Mouse (Mus musculus) T-helper 17 cell (primary cell): Measurements from ENCODE around the gene Maz.

ENCODE experiments used
- in situ Hi-C, 2 experiments: fragments of 300-600 bp; cut with MboI, MseI; formaldehyde crosslinking; loops; 1 replicate in 1 of 2; 2 replicates in 1 of 2; pipeline ENCODE4 v1.15.1; 2025; ENCODE audit warnings: high pct_unique_total_duplicates in 2 of 2

Maz gene

DNA sequence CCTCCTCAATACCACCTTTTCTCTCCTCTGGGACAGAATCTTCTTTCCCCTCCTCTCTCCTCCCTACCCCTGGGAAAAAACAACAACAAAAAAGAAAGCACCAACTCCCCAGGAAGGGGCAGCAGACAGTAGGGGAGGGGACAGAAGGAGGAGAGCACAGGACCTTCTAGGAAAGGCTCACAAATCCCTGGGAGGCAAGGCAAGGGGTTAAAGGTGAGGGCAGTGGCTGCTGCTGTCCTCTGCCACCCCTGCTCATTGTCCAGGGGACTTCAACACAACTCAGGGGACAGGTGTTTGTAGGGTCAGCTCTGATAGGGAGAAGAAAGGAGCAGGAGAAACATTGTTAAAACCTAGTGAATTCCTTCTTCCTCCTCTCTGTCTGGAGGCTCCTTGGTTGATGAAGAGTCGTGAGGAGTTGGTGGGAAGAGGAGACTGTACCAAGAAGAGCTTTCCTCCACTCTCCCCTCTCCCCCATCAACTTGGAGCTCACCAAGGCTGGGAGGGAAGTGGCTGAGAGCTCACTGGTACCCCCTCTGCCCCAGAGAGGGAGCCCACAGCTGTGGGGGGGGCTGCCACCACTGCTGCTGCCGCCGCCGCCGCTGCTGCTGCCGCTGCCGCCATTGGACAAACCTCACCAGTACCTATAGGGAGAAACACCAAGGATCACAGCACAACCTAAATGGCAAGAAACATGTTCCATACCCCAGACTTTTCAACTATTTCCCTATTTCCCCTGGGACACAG lies 4.1 kb downstream of the Maz start:
- in situ Hi-C loops: loop anchor here (5.0 to 10.0 kb wide), 3 partner anchors 70 to 1418 kb away; partner anchors contain the start of genes AI467606 (in 1 of the 2), Cd2bp2 (in 1 of the 2) and Il21r (in 1 of the 2)

DNA sequence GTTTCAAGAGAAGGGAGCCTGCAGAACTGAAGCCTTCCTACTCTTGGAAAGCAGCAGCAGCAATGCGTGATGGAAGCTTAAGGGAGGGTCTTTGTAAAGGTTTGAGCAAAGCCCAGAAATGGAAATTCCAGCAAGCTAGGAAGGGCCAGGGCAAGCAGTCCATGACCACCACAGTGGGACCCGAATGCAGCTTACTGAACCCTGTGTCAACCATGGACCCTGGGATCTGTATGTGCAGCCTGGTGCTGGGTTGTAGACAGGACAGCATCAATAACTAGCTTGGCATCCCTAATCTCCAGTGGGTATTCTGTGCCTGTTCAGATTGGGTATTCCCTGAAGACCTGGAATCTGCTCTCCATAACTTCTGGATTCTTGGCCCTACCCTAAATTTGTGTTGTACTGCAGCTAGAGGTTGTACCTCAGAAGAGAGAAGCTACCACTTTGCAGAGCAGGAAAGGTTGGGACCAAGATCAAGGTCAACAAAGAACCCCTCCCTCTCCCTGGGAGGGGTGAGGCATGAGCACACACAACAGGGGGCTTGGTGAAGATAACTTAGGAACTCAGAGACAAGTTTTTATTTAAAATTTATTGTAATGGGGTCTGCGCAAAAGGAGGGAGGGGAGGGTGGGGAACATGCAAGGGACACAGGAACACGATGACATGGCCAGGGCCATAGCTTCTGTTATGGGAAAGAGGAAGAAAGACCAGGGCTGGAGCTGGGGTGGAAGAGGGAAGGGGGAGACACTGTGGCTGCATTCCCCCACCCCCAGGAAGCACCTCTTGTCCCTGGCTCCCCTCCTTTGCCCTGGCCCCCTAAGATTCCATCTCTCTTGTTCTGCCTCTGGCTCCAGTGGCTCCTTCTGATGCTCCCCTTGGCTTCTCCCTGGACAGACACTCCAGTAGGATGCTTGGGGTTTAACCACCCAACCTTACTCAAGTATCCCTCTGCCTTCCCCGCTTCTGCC lies 5.0 kb downstream of the Maz start:
- in situ Hi-C loops: loop anchor here (5.0 to 10.0 kb wide), 3 partner anchors 70 to 1417 kb away; partner anchors contain the start of genes AI467606 (in 1 of the 2), Cd2bp2 (in 1 of the 2) and Il21r (in 1 of the 2)

DNA sequence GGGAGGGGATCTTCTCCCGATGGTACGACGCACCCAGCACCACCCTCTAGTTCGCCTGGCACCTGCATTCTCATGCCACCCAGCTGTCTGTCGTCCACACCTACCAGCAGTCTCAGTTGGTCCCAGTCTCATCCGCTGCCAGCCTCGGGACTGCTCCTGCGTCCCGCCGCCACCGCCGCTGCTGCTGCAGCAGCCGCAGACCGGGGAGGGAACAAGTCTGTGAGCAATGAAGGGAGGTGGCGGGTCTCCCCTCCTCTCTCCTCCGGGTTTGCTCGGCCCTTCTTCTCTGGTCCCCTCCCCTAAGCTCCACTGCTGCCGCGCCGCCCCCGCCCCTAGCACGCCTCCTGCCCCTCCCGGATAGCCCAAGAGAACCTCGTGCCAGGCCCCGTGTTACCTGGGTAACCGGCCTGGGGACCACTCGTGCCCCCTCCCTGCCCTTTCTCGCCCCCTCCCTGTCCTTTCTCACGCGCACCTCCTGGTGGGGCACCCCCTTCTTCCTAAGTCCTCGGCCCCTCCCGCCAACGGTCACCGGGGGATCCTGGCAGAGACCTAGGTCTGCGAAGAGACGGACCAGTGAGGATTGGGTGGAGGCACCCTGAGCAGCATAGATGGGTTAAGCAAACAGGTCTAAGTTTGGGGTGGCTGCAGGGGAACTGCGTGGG lies 5.8 kb downstream of the Maz start, which contains the start of the genes Gm42742 and Prrt2:
Gm42742 (minus strand) TSS at position 197 of the 662 bp plus-strand sequence.
Prrt2 (minus strand) TSS at position 311 of the 662 bp plus-strand sequence.
- in situ Hi-C loops: loop anchor here (5.0 to 10.0 kb wide), 3 partner anchors 71 to 1416 kb away; partner anchors contain the start of genes AI467606 (in 1 of the 2), Cd2bp2 (in 1 of the 2) and Il21r (in 1 of the 2)

GRCm38 (mm10) chr7:127020491-127020890 lies 6.3 kb downstream of the Maz start:
- in situ Hi-C loops: loop anchor here (5.0 to 10.0 kb wide), 3 partner anchors 72 to 1416 kb away; partner anchors contain the start of genes AI467606 (in 1 of the 2), Cd2bp2 (in 1 of the 2) and Il21r (in 1 of the 2)

DNA sequence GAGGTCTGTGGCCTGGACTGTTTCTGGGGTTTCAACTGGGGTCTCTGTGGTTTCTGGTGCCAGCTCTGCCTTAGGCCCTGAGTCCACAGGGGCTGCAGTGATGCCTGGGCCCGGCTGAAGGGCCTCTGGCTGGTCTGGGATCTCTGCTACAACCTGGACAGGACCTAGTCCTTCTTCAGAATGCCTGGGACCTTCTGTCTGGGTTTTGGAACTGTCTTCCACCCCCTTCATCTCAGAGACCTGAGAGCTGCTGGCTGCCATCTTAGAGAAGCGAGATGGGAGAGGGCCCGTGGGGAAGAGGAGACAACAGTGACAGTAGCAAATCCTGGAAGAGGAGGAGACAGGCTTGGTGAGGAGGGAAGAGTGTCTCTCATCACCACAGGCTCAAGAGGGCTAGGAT lies 6.8 kb downstream of the Maz start:
- in situ Hi-C loops: loop anchor here (5.0 to 10.0 kb wide), 3 partner anchors 72 to 1415 kb away; partner anchors contain the start of genes AI467606 (in 1 of the 2), Cd2bp2 (in 1 of the 2) and Il21r (in 1 of the 2)

GRCm38 (mm10) chr7:127019306-127019960 lies 7.4 kb downstream of the Maz start:
- in situ Hi-C loops: no loop called here

DNA sequence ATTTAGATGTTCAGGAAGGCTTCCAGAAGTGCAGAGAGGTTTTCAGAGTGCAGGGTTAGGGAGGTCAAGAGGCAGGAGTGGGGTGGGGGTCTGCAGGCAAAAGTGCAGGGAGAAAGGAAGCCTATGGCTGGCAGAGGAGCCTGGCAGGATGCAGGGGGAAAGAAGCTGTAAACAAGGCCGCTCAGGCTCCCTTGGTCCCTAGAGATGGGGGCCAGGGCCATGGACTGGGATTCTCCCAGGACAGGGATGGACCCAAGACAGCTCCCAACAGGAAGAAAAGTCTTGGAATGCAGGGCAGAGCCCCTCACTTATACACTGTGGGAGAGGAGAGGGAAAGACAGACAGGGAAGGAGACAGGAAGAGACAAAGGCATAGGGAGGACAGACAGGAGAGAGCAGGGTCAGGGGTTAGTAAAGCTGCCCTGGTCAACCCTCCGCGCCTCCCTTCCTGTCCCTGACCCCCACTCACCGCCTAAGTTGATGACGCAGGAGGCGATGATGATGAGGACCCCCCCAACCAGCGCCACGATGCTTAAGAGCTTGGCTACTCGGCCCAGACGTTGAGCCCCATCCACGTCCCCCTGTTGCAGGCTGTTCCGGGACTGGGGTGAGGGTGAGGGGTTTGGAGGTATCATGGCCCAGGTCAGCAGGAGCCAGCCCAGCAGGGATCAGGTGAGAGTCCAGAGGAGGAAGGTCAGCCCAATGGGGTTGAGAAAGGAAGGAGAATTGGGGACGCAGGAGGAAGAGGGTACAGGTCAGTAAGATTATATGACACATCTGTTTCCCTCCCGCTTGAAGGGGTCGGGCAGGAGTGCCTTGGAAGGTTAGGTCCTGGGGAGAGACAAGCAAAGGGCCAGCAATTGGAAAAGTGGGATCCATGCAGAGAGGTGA lies 8.2 kb downstream of the Maz start:
- in situ Hi-C loops: no loop called here

GRCm38 (mm10) chr7:127017950-127018345 lies 8.9 kb downstream of the Maz start:
- in situ Hi-C loops: no loop called here

DNA sequence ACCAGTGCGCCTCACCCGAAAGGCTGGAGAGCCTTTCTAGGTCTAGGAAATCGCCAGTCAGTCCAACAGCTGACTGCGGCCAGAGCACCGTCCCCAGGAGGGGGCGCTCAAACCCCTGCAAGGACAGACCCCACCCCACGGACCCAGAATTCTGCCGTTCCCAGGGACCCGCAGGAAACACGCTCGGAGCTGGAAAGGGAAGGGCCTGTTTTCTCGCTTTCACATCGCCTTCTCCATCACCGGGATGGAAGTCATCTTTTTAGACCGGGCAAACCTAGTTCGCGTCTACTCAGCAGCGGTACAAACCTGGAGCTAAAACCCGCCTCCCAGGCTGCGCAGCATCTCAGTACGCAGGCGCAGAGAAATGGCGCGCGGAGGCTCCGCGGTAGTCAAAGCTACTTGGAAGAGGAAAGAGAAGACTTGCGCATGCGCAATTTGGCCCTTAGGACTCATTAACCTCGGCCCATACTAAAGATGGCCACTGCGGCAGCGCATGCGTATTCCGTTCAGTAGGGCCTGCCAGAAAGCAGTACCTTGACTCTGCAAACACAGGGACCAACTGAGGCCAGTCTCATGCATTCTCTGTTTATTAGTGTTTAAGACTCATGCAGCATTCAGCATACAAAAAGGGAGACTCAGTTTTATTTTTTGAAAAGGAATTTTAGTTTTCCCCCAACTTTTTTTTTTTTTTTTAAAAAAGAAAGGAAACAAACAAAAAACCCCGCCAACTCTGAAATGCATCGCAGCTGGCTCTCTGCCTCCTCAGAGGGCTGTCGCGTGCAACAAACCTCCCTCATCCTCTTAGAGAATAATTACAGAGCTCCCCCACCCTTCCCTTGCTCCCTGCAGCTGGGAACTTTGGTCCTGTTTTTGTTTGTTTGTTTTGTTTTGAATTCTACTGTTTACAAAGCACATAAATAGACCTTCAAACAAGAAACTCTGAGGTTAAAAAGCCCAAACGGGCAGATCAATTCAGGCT lies 9.6 kb downstream of the Maz start, which contains the start of gene Pagr1a:
Pagr1a (minus strand) TSS at position 382 of the 979 bp plus-strand sequence.
- in situ Hi-C loops: no loop called here

DNA sequence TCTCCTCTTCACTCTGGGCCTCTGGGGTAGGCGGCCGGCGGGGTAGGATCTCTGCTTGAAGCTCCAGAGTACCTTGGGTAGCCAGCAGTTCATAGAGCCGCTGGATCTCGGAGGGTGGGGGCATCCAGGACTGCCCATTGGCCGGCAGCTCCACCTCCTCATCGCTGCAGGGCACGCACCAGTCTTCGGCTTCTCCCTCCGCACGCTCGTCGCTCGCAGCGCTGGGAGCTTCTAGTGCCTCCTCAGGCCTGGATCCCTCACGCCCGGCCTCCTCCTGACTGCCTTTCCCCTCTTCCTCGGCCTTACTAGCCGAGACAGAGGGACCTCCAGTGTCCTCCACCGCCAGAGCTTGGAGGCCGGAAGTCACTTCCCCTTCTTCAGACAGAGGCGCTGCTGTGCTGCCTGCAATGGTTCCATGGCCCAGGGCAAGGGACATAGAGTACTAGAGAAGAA lies 10.3 kb downstream of the Maz start:
- in situ Hi-C loops: no loop called here

DNA sequence TGATC lies 10.6 kb downstream of the Maz start, which contains the start of gene Pagr1b:
Pagr1b (minus strand) TSS at position 4 of the 5 bp plus-strand sequence.
- in situ Hi-C loops: no loop called here

- in situ Hi-C loops: no loop called here
Measured at GRCm38 (mm10) chr7:127016081-127016480, 10.8 kb downstream of the Maz start.

GRCm38 (mm10) chr7:127014993-127015392 lies 11.8 kb downstream of the Maz start:
- in situ Hi-C loops: no loop called here

DNA sequence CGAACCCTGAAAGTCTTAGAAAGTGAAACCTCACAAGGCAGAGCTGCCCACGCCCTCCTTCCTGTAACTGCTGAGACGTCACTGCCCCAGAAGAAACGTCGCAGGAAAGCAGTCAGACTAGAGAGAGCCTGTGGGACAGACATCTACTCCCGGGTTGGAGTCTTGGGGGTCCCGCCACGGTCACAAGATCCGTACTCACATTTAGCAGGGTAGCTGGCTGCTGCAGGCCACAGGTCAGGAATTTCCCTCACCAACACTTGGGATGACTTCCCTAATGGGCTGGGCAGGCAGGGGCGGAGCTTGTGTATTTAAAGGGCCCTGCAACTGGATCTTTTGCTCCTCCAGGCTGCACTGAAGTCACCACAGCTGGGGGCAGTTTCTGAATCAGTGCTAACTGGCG lies 12.5 kb downstream of the Maz start, which contains the start of gene Mvp:
Mvp (minus strand) TSS at position 302 of the 400 bp plus-strand sequence.
- in situ Hi-C loops: no loop called here

DNA sequence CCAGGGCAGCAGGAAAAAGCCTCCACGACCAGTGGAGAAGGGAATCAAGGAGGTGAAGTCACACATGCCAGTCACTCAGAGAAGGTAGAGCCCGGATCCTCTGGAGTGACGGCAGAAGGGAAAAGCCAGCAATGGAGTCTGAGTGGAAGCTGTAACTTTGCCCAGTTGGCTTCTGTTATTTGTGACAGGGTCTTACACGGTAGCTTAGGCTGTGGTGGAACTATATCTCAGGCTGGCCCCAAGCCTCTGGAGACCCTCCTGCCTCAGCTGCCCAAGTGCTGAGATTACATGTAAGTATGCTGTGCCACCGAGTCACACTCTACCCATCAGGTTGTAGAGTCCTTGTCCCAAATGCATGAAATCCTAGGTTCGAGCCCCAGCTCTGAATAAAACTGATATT lies 13.5 kb downstream of the Maz start:
- in situ Hi-C loops: no loop called here

GRCm38 (mm10) chr7:127012845-127013244 lies 14.0 kb downstream of the Maz start:
- in situ Hi-C loops: no loop called here

GRCm38 (mm10) chr7:127012374-127012773 lies 14.5 kb downstream of the Maz start:
- in situ Hi-C loops: no loop called here

DNA sequence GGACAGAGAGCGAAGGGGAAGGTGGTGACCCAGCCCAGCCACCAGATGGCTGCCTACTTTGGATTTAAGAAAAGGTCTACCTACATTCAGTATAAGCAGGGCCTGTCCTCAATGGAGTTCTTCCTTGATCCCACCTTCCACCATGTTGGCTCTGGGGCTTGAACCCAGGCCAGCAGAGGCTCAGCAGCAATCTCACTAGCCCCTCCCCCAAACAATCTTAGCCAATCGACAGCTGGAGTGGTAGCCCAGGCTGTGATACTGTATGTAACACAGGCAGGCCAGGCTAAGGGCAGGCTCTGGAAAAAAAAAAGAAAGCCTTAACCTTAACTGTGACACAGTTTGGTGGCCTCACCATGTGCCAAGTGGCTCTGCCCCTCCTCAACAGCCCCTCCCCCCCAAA lies 15.1 kb downstream of the Maz start:
- in situ Hi-C loops: no loop called here

DNA sequence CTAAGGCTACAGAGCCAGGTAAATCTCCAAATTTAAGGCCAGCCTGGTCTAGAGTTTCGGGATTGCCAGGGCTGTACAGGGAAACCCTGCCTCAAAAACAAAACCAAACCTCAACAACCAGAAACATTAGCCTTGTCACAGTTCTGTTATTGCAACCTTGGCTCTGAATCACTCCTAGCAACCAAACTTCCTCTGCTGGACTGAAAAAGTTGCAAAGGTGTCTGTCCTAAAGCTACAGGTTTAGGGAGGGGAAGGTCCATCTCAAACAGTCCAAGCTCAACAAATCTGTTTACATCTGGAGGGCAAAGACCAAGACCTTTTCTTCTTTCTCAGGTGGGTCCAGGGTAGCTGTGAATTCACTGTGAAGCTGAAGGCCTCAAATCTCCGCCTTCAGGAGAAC lies 15.8 kb downstream of the Maz start:
- in situ Hi-C loops: no loop called here
